Mouse (Mus musculus) retina, postnatal 7 days (tissue): Measurements from ENCODE around the gene Chn2.
"Not testable (repeated sequence)": the region's sequence is repeated elsewhere in the genome, so short reads cannot be mapped to it uniquely, and the experiment has no call there.

Experiments
- DNase-seq: peaks from one replicate; pipeline ENCODE4 v3.0.0-alpha.2; 2012; ENCODE audit warnings: low read depth, low spot score

Chn2 gene

DNA sequence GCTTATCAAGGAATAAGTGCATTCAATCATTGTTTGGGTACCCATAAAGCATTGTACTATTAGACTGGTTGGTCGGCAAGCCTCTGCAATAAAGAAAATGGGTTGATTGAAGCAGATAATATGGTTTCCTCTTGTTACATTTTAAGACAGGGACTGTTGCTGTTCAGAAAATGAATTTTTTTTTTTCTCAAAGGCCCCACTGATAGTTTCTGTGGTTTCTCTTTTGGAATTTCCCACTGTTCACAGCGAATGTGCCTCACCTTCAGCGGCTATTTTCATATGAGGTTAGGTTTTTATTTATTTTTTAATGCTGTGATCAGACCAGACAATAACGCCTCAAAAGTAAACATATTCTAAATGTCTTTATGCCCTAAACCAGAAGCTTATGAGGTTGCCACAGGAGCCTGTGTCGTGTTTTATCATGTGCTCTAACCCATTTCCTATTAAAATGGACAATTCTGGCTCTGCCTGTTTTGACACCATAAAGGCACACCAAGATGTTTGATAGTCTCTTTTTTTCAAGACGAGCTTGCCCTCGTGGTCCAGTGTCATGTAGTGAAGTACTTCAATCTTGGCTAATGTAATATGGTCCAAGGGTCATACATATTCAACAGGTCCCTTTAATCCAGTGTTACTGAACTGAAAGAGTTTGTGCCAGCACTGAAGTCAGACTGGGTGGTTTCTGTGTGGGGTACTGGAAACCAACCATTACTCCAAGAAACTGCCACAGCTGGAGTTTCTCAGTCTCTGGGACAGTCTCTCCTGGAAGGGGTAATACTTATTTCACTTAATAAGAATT is 112.3 kb downstream of the Chn2 start:
- no peak for DNase-seq

- no peak for DNase-seq
These were observed 117.7 kb downstream of the Chn2 start for GRCm38 (mm10) chr6:54157097-54157496.

- no peak for DNase-seq
These were observed 119.0 kb downstream of the Chn2 start for GRCm38 (mm10) chr6:54158317-54158716.

DNA sequence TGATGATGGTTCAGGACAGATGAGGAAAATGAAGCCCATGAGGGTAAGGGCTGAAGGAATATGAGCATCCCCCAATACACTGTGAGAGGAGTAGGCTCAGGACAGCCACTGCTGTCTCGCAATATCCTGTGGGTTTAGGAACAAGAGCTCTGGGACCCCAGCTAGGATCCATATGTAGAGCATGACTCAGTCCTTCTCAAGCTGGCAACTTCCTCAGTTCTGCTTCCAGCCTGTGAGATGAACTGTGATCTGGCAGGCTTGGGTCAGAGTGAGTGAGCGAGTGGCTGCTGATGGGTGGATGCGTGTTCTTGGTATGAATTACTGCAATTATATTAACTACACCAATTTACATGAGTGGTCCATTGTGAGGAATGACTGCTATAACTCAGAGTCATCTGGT is 121.3 kb downstream of the Chn2 start:
- DNase-seq: no peak

DNA sequence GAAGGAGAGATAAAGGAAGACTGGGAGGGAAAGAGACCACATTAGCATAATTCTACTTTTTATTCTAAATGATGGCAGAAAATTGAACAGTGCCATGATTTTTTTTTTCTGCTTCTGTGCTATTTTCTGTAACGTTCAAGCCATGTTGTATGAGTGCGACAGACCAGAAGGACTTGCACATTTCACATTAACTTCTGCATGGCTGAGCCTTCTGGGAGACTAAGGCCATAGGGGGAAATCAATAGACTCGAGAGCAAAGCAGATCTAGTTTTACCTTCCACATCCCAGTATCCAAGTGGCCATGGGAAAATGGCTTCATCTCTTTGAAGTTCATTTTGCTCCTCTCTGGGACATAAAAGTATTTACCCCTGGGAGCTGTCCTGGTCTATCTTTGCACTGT is 121.9 kb downstream of the Chn2 start:
- DNase-seq: no peak

- DNase-seq: no peak
These were observed 123.0 kb downstream of the Chn2 start for GRCm38 (mm10) chr6:54162321-54162720.

DNA sequence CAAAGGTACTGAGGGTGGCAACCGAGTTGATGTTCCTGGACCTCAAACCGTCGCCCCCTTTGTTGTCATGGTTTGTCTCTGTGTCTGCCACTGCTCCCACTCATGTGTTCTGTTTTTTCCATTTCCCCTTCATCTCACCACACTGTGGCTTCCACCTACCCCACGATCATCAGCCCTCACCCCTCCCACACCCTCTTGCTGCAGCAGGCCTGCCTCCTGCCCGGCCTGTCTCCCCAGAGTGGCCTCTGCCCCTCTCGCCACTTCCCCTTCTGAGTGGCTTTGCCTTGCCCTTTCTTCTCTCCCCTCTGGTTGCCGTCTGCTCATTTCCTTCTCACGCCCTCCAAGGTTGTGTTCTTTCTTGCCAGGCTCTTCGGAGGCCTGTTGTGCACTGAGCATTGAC is 123.4 kb downstream of the Chn2 start:
- no peak for DNase-seq

DNA sequence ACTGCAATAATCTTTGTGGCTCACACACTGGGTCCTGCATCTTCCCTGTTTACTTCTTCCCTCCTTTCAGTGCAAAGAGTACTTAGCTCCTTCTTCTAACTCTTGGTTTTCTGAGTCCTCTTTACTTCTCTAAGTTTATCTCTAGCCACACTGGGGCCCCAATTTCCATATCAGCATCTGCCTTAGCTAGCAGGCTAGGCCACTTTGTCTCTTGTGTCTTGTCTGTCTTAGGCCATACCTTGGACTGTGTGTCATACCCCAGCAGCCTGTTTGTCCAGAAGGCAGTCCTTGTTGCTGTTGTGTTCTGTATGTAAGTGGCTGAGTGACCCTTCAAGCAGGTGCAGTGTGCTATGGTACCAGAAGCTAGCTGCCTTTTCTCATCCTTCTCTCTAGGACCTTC is 124.3 kb downstream of the Chn2 start:
- DNase-seq: no peak

DNA sequence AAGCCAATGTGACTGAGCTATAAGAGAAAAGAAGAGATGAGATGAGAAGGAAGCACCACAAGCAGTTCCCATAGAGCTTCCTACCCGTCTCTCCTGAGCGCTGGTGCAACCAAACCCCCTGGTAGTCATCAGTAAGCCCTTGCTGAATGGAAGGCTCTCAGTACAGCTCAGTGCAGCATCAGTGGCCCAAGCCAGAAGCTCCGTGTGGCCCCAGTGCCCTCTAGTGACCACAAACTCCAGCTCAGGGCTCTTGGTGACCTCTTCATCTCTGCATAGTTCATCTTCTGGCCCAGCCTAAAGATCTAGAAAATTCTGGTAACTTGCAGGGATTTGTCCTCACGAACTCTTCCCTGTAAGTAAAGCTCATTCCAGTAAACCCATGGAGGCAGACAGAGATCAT is 125.4 kb downstream of the Chn2 start:
- DNase-seq: peak; percentile 49

DNA sequence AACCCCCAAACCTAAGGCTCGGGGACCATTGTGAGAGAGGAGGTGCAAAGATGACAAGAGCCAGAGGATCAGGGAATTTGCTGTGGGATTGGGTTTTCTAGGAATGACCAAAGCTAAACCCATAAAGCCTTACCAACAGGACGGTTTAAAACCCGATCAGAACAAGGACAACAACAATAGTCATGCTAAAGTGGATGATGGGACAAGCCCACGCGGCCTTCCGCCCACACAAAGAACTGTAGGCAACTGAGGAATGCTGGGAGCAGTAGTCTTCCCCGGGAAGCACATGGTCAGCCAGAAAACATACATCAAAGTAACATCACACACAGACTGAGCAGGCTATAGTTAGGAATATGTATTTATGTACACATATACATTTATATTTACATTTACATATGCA is 125.9 kb downstream of the Chn2 start:
- DNase-seq: no peak

GRCm38 (mm10) chr6:54165863-54166262 is 126.5 kb downstream of the Chn2 start:
- no peak for DNase-seq

- no peak for DNase-seq
These were observed 127.7 kb downstream of the Chn2 start for GRCm38 (mm10) chr6:54166991-54167546.

DNA sequence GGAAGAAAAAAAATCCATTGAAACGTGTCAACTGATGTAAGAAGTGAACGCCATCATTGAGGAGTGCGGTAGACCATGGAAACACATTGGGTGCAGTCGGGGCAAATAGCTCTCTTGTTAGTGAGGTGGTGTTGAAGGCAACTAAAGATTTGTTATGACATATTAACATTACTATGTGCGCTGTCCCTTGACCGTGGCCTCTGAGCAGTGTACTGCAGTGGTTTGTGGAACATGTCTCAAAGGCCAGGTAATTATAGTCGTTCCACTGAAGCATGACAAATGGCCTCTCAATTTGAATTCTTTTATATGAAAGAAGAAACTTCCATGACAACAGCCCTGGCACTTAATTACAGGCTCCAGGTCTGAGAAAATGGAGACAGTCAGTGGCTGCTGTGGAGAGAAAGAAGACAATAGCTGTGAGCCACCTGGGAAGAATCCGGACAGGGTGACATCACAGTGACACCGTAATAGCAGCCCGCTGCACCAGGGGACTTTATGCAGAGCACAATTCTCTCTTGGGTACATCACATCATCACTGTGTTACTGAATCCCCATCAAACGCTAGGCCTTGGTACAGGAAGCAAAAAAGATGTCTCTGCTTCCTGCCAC is 131.0 kb downstream of the Chn2 start:
- DNase-seq: no peak

GRCm38 (mm10) chr6:54171385-54171784 is 132.0 kb downstream of the Chn2 start:
- no peak for DNase-seq

GRCm38 (mm10) chr6:54175473-54176215 is 136.3 kb downstream of the Chn2 start:
- DNase-seq: no peak

DNA sequence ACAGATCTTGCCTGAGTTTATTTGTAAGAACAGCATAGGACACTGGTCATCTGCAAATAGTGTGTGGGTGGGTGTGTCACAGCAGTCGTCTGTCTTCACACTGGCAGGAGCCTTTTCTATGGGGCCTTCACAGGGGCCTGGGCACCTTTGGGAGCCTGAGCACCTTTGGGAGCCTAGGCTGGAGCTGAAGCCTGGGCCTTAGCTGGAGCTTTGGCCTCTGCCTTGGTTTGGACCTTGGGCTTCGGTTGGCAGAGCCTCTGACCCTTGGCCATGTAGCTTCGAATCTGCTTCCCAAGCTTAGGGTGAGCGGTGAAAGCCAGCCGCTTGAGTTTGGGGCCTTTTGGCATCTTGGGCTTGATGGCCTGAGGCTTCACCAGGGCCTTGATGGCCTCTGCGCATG is 137.7 kb downstream of the Chn2 start:
- not testable (repeated sequence) for DNase-seq

- DNase-seq: no peak
These were observed 139.9 kb downstream of the Chn2 start for GRCm38 (mm10) chr6:54179056-54179873.

GRCm38 (mm10) chr6:54179874-54180212 is 140.5 kb downstream of the Chn2 start:
- DNase-seq: no peak

DNA sequence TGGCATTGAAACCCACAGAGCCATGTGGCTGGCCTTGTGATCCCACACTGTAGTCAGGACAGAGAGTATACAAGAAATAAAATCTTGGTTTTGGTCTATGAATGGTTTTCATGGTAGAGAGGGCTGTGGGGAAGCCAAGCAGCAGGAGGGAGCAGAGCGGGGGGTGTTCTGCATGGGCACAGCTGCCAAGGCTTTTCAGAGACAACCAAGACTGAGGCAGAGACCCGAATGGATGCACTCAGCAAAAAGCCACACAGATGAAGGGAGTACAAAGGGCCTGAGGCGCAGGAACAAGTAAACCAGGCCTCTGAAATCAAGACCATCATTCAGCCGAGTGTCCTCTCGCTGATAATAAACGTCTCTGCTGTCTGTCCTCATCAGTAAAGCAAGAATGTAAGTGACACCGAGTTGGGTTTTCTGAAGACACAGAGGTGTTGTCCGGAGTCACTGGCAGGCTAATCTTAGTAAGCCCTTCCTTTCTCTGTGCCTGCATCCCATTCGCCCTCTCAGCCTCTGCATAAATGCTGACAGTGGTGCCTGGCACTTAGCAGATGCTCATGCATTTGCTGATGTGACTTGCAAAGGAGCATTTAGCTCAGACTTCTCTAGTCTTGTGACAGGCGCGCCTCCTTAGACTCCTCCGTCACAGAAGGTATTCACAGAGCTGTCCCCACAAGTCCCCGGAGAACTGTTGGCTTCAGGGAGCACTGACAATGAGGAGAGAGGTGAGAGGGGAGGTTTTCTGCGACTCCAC is 144.6 kb downstream of the Chn2 start:
- DNase-seq: no peak

DNA sequence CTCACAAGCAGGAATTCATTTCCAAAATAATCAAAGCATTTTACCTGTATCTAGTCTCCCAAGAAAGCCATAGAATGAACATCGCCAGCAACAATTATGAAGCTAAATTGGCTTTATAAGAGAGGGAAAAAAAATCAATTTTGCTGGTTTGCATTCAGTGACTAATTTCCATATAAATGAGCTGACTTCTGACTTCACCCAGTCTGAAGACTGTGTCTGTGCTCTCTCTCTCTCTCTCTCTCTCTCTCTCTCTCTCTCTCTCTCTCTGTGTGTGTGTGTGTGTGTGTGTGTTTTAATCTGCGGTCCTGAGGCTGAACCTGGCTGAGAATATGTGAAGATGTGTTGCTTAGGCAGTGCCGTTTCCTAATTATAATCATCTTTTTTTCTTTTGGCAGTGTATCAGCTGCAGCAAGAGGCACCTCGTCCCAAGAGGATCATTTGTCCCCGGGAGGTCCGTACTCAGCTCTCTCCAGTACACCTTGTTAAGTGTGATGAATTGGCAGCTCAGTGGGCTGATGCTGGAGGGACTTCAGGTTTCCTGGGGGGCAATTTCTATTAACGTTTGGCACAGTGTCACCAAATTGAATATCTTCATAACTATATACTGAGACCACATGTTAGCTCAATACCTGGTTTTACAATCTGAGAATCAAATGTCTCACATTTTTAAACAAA is 154.4 kb downstream of the Chn2 start:
- DNase-seq: no peak
